Mouse (Mus musculus) testis, postnatal 10 days (tissue): ENCODE results near the gene Ppp1r3g.

Experiments
- DNase-seq: peaks from one replicate; pipeline ENCODE4 v3.0.0; 2021; ENCODE audit warnings: low spot score

The Ppp1r3g gene

DNA sequence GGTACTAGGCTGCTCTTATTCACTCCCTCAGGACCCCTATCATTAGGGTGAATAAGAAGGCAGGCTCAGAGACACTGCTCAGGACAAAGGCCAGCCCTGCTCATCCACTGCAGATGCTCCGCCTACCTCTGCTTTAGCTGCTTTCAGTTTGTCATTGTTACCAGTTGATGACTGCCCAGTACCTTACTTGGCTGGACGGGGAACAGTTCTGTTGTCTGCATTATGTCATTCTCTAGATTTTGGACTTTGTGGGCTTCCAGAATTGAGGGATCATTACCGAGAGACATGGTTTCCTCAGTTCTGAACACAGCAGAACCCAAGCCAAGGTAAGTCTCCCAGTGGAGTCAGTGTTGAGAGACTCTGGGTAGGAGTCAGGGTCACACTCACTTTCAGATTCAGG, 36.6 kb downstream of the Ppp1r3g start:
- no peak for DNase-seq

DNA sequence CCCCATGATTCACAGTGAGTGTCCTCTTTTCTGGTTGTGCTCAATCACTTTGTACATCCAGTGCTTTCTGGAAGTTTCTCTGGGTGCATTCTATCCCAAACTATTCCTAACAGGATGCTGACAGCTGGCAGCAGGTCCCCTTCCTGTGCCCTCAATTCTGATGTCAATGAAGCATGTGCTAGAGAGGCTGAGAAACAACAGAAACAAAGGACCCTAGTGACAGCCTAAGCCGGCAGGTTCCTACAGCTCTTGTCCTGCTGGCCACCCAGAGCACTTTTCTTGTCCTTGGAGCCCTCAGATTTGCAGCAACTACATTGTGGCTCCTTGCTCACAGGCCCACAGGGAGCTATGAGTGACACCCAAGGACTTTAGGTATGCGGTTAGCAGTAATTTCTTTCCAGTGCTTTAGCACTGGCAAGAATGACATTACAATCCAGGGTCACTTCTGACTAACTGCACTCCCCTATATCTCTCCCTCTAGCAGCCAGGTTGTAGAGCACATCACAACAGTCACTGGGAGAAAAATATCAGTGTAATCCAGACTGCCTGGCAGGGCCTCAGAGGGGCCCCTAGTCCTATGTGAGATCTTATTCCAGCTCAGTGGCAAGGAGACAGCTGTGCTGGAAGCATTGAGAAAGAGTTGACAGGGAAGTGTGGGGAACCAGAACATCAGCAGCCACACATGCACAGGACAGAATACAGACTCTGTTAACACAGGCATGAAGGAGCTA, 37.2 kb downstream of the Ppp1r3g start:
- DNase-seq, result no peak

GRCm38 (mm10) chr13:35997606-35998005, 39.0 kb downstream of the Ppp1r3g start:
- DNase-seq, result no peak

DNA sequence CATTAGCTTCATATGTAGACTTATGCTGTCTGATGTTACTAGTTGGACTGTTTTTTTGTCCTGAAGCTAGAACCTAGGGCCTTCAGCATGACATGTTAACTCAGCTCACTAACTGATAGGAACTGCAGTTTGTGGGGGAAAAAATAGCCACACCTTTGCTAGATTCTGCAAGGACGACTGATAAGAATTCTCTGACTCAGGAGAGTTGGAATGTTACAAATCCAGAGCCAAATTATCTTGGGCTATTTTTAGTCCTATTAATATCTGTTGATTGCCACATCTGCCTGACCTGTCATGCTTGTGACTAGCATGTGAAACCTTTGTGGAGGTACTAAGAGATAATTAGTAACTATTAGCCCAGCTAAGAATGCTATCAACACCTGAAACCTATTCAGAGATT, 42.2 kb downstream of the Ppp1r3g start:
- DNase-seq, result no peak

GRCm38 (mm10) chr13:36009981-36010380, 51.3 kb downstream of the Ppp1r3g start:
- no peak for DNase-seq

- DNase-seq, result no peak
Measured at GRCm38 (mm10) chr13:36015636-36016035, 57.0 kb downstream of the Ppp1r3g start.

DNA sequence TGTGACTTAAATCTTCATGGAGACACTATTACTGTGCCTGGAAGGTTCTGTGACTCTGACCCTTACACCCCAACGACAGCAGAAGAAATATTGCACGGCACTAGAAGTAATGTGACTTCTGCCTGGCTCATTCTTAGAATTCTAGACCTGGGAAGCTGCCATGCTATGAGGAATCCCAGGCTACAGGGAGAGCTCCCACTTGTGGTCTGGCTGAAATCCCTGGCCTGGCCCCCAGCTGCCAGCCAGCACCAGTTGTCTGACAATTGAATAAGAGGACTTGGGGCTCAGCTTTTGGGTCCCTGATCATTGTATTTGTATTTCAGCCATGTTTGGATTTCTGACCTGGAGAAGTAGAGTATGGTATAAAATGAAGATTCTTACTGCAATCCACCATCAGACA, 59.4 kb downstream of the Ppp1r3g start:
- DNase-seq, result peak; percentile 20

- peak; percentile 84 for DNase-seq
Measured at GRCm38 (mm10) chr13:36019309-36020274, 61.0 kb downstream of the Ppp1r3g start.
